In the genomic region with DNA sequence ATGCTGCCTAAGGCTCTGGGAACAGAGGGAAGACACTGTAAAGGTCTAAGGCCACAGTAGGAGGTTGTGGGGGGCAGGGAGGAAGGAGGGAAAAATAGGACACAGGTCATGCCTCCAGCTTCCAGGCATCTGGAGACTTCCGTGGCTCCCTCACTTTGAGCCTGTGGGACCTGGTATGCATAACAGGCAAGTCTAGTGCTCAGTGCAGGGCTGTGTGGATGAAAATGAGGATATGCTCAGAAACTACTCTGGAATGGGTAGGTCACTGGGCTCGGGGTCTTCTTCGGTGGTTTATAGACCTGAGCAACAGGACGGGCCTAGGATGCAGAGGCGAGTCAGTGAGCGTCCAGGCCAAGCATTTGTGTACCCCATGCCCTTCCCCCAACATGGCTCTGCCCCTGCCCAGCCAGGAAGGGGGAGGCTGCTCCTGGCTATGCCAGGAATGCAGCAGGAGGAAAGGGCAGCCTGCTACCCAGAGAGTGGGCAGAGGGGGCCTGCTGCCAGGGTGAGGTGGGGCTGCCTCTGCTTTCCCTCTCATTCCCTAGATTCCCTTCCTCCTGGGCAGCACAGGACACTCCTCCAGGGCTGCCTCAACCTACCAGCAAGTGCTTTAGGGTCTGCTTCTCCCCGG, we compare ENCODE assay signal across 17 mouse cellular contexts. TPM values are rescaled to one million over a fixed set of nuclear protein-coding genes. Genes with fewer than 3 reads are reported as not detected.
DNase-seq lines count a peak whose midpoint lies in the region; ATAC-seq and TF ChIP-seq lines count a peak whose summit lies in the region.
"Had no signal": no experiment of that assay in that cellular context is flagged by ENCODE, and none has a peak within 500 bp of the region (broad histone marks: within the 10 kb centered on the region; RNA-seq: fewer than 3 reads in every experiment).

No protein-coding gene starts in this region.

- TF ChIP-seq CTCF in lung, postnatal 0 days (IDR thresholded peaks at IDR 0.05): no peak

- no peak for TF ChIP-seq EP300 in lung, postnatal 0 days (IDR thresholded peaks at IDR 0.05)

- WGBS in hindbrain, embryonic 10.5 days: 57% methylated on average over 7 of the region's 7 CpGs
- 73% methylated on average over 7 of the region's 7 CpGs for WGBS in hindbrain, embryonic 16.5 days
- WGBS in lung, postnatal 0 days: 55% methylated on average over 7 of the region's 7 CpGs
- WGBS in limb, embryonic 10.5 days: 69% methylated on average over 7 of the region's 7 CpGs

- H3K9me3 ChIP-seq in hindbrain, embryonic 10.5 days: no peaks in the 10 kb centered on the region
- H3K9me3 ChIP-seq in hindbrain, embryonic 16.5 days (ENCODE audit: control insufficient read depth, low read length): no peaks in the 10 kb centered on the region
- no peaks in the 10 kb centered on the region for H3K9me3 ChIP-seq in lung, postnatal 0 days (ENCODE audit: low read length)
- H3K9me3 ChIP-seq in limb, embryonic 10.5 days (replicated peaks): no peaks in the 10 kb centered on the region
- H3K9me3 ChIP-seq: limb, embryonic 15.5 days had no signal

- H3K27me3 ChIP-seq in hindbrain, embryonic 10.5 days (ENCODE audit: insufficient read depth, poor library complexity, severe bottlenecking): no peaks in the 10 kb centered on the region; the same call in 1 of the 2 replicates
- no peaks in the 10 kb centered on the region for H3K27me3 ChIP-seq in hindbrain, embryonic 16.5 days (replicated peaks; ENCODE audit: control insufficient read depth, insufficient read depth, low read length)
- H3K27me3 ChIP-seq in lung, postnatal 0 days (replicated peaks; ENCODE audit: insufficient read depth, low read length): no peaks in the 10 kb centered on the region
- H3K27me3 ChIP-seq in limb, embryonic 10.5 days (ENCODE audit: low read depth, poor library complexity, severe bottlenecking): no peaks in the 10 kb centered on the region
- H3K27me3 ChIP-seq: limb, embryonic 15.5 days had no signal

- H3K4me3 ChIP-seq in hindbrain, embryonic 10.5 days: no peak overlapping the region
- no peak overlapping the region for H3K4me3 ChIP-seq in hindbrain, embryonic 16.5 days (ENCODE audit: low read length)
- H3K4me3 ChIP-seq in lung, postnatal 0 days (ENCODE audit: low read depth, low read length): no peak overlapping the region
- H3K4me3 ChIP-seq in limb, embryonic 10.5 days: no peak overlapping the region
- H3K4me3 ChIP-seq: limb, embryonic 15.5 days; myocyte had no signal

- ATAC-seq in hindbrain, embryonic 16.5 days: no peak
- peak; percentile 55 for ATAC-seq in lung, postnatal 0 days
- ATAC-seq: forebrain, embryonic 14.5 days had no signal

- H3K4me2 ChIP-seq in hindbrain, embryonic 16.5 days (ENCODE audit: low read length): no peak overlapping the region
- H3K4me2 ChIP-seq in lung, postnatal 0 days (replicated peaks; ENCODE audit: low read depth, low read length): no peak overlapping the region
- H3K4me2 ChIP-seq: hindbrain, embryonic 14.5 days; limb, embryonic 15.5 days had no signal

- peak overlapping the region; percentile 29; the same call in 1 of the 2 replicates for H3K27ac ChIP-seq in hindbrain, embryonic 10.5 days
- H3K27ac ChIP-seq in hindbrain, embryonic 16.5 days (ENCODE audit: low read depth, low read length): no peak overlapping the region
- H3K27ac ChIP-seq in lung, postnatal 0 days (ENCODE audit: low read length): no peak overlapping the region
- H3K27ac ChIP-seq in limb, embryonic 10.5 days: peak overlapping the region; percentile 8; the same call in 1 of the 2 replicates
- H3K27ac ChIP-seq: hindbrain, embryonic 14.5 days; limb, embryonic 15.5 days had no signal

- no peak overlapping the region for H3K9ac ChIP-seq in hindbrain, embryonic 16.5 days (ENCODE audit: low read depth, low read length)
- no peak overlapping the region for H3K9ac ChIP-seq in lung, postnatal 0 days (replicated peaks; ENCODE audit: low read depth)
- H3K9ac ChIP-seq: hindbrain, embryonic 14.5 days; limb, embryonic 15.5 days had no signal

- no peak for DNase-seq in hindbrain, embryonic 10.5 days (ENCODE audit: low spot score)
- DNase-seq in lung, postnatal 0 days (ENCODE audit: low spot score): peak; percentile 17
- no peak for DNase-seq in lung, postnatal 25 days (ENCODE audit: low spot score)
- DNase-seq in kidney, adult 9 months: peak; percentile 38
- DNase-seq in limb, embryonic 10.5 days (ENCODE audit: low spot score): no peak
- no peak for DNase-seq in right cerebral cortex, adult 2 months (ENCODE audit: low spot score in 2 of 2)
- no peak for DNase-seq in cerebellum, postnatal 36 days
- DNase-seq: B cell, adult 2 months; cerebellum, adult 9-11 months; heart, adult 18-20 months; right cerebral cortex, postnatal 4 days; thymus, postnatal 25 days had no signal

- peaks cover 8% of the 10 kb centered on the region for H3K4me1 ChIP-seq in hindbrain, embryonic 10.5 days (replicated peaks)
- H3K4me1 ChIP-seq in hindbrain, embryonic 16.5 days (ENCODE audit: control insufficient read depth, insufficient read depth, low read depth, low read length): no peaks in the 10 kb centered on the region
- H3K4me1 ChIP-seq in lung, postnatal 0 days (ENCODE audit: insufficient read depth, low read depth, low read length): no peaks in the 10 kb centered on the region
- peaks cover 10% of the 10 kb centered on the region; the same call in 1 of the 2 replicates for H3K4me1 ChIP-seq in limb, embryonic 10.5 days
- H3K4me1 ChIP-seq: limb, embryonic 15.5 days had no signal

- no peaks in the 10 kb centered on the region for H3K36me3 ChIP-seq in hindbrain, embryonic 10.5 days
- no peaks in the 10 kb centered on the region for H3K36me3 ChIP-seq in hindbrain, embryonic 16.5 days (ENCODE audit: control insufficient read depth, insufficient read depth, low read length)
- no peaks in the 10 kb centered on the region for H3K36me3 ChIP-seq in lung, postnatal 0 days (ENCODE audit: insufficient read depth, low read length)
- H3K36me3 ChIP-seq in limb, embryonic 10.5 days: no peaks in the 10 kb centered on the region
- H3K36me3 ChIP-seq: limb, embryonic 15.5 days had no signal

RNA-seq across cellular contexts. Expression of gene Mlkl, which starts 22.7 kb away (rescaled TPM):
- 0.63 and 0.65 TPM in 2 replicates for polyA plus RNA-seq in hindbrain, embryonic 10.5 days (2016; fragmentation: Nextera tagmentation; extraction: Ambion mirVana)
- 0.35 and 0.50 TPM in 2 replicates for polyA plus RNA-seq in hindbrain, embryonic 16.5 days (2015; fragmentation: Nextera tagmentation; extraction: Ambion mirVana)
- polyA plus RNA-seq in lung, postnatal 0 days (2015; fragmentation: Nextera tagmentation; extraction: Ambion mirVana): 5.2 and 5.5 TPM in 2 replicates
- 0.34 and 0.70 TPM in 2 replicates for polyA plus RNA-seq in limb, embryonic 10.5 days (2016; fragmentation: Nextera tagmentation; extraction: Ambion mirVana)

RNA-seq across cellular contexts. Expression of gene Fa2h, which starts 32.9 kb away (rescaled TPM):
- 0.09 and 0.16 TPM in 2 replicates for polyA plus RNA-seq in hindbrain, embryonic 10.5 days (2016; fragmentation: Nextera tagmentation; extraction: Ambion mirVana)
- polyA plus RNA-seq in hindbrain, embryonic 16.5 days (2015; fragmentation: Nextera tagmentation; extraction: Ambion mirVana): 0.85 and 1.5 TPM in 2 replicates
- polyA plus RNA-seq in lung, postnatal 0 days (2015; fragmentation: Nextera tagmentation; extraction: Ambion mirVana): 0.05 and 0.12 TPM in 2 replicates
- polyA plus RNA-seq in limb, embryonic 10.5 days (2016; fragmentation: Nextera tagmentation; extraction: Ambion mirVana): not detected in 2 replicates
- polyA plus RNA-seq: forebrain, embryonic 14.5 days had no signal

Comparison
In these comparisons a context has a peak if more than half of its experiments do, and no peak if none do; other contexts are left out.
1. DNase-seq: peak in lung, postnatal 0 days (single experiment) and kidney, adult 9 months (single experiment); none in hindbrain, embryonic 10.5 days (single experiment), lung, postnatal 25 days (single experiment), limb, embryonic 10.5 days (single experiment), right cerebral cortex, adult 2 months (0 of 2) and cerebellum, postnatal 36 days (0 of 2).
2. H3K27ac ChIP-seq: peak in hindbrain, embryonic 10.5 days (single experiment) and limb, embryonic 10.5 days (single experiment); none in hindbrain, embryonic 16.5 days (single experiment) and lung, postnatal 0 days (single experiment).